Comparison of ENCODE assay signal across 9 mouse cellular contexts in genomic region chr1:171129251-171129650, GRCm38 (mm10). TPM values are rescaled to one million over a fixed set of nuclear protein-coding genes. Genes with fewer than 3 reads are reported as not detected.
DNase-seq lines count a peak whose midpoint lies in the region; ATAC-seq and TF ChIP-seq lines count a peak whose summit lies in the region.
"Had no signal": no experiment of that assay in that cellular context is flagged by ENCODE, and none has a peak within 500 bp of the region (broad histone marks: within the 10 kb centered on the region; RNA-seq: fewer than 3 reads in every experiment).

No protein-coding gene starts in this region.

- no peaks in the 10 kb centered on the region for H3K9me3 ChIP-seq in heart, embryonic 10.5 days
- no peaks in the 10 kb centered on the region for H3K9me3 ChIP-seq in midbrain, embryonic 13.5 days

- no peak for ATAC-seq in midbrain, embryonic 13.5 days

- TF ChIP-seq EP300 in heart, adult 2 months (IDR thresholded peaks at IDR 0.05; ENCODE audit: insufficient read depth, low read depth, low read length) = no peak

- TF ChIP-seq CTCF in heart, adult 2 months (IDR thresholded peaks at IDR 0.05) = peak; percentile 46
- peak; percentile 34; the same call in 1 of the 2 replicates for TF ChIP-seq CTCF in cortical plate, adult 2 months (IDR thresholded peaks at IDR 0.05; ENCODE audit: extremely low read depth, insufficient read depth, low read length)
- no peak for TF ChIP-seq CTCF in thymus, adult 2 months (IDR thresholded peaks at IDR 0.05; ENCODE audit: borderline replicate concordance, control insufficient read depth, extremely low read depth, insufficient read depth, low read length, poor library complexity)

- H3K79me2 ChIP-seq in heart, adult 2 months (replicated peaks; ENCODE audit: control insufficient read depth, insufficient read depth, low read length) = no peaks in the 10 kb centered on the region

- DNase-seq in heart, adult 2 months = peak; percentile 42 to 68
- DNase-seq in heart, embryonic 10.5 days (ENCODE audit: low spot score) = no peak
- DNase-seq in kidney, adult 18-20 months = peak; percentile 70
- peak; percentile 57 to 66 for DNase-seq in left cerebral cortex, postnatal 14 days (ENCODE audit: low spot score in 2 of 2)
- DNase-seq in thymus, adult 2 months = no peak
- DNase-seq in ovary, adult 18-20 months (ENCODE audit: low spot score) = no peak

- WGBS in heart, adult 2 months = 54% methylated on average over 7 of the region's 7 CpGs
- WGBS in heart, embryonic 10.5 days = 57% methylated on average over 7 of the region's 7 CpGs
- WGBS in midbrain, embryonic 13.5 days = 60% methylated on average over 7 of the region's 7 CpGs
- WGBS in thymus, adult 2 months = 91% methylated on average over 7 of the region's 7 CpGs

- no peaks in the 10 kb centered on the region for H3K27me3 ChIP-seq in heart, adult 2 months (ENCODE audit: control insufficient read depth, insufficient read depth, low read length)
- H3K27me3 ChIP-seq in heart, embryonic 10.5 days (ENCODE audit: insufficient read depth, poor library complexity, severe bottlenecking) = no peaks in the 10 kb centered on the region
- no peaks in the 10 kb centered on the region for H3K27me3 ChIP-seq in midbrain, embryonic 13.5 days
- no peaks in the 10 kb centered on the region for H3K27me3 ChIP-seq in thymus, adult 2 months (ENCODE audit: control insufficient read depth, insufficient read depth, low read length)

- peaks cover 20% of the 10 kb centered on the region for H3K36me3 ChIP-seq in heart, adult 2 months (ENCODE audit: control insufficient read depth, insufficient read depth, low read length)
- peaks cover 69% of the 10 kb centered on the region for H3K36me3 ChIP-seq in heart, embryonic 10.5 days
- peaks cover 58% of the 10 kb centered on the region for H3K36me3 ChIP-seq in midbrain, embryonic 13.5 days
- peaks cover 50% of the 10 kb centered on the region for H3K36me3 ChIP-seq in thymus, adult 2 months (ENCODE audit: control insufficient read depth, insufficient read depth, low read length)

- no peak overlapping the region for H3K9ac ChIP-seq in heart, adult 2 months (ENCODE audit: low read depth, low read length)
- H3K9ac ChIP-seq in midbrain, embryonic 13.5 days (replicated peaks) = no peak overlapping the region

- TF ChIP-seq POLR2A in heart, adult 2 months (IDR thresholded peaks at IDR 0.05; ENCODE audit: insufficient read depth, low read depth, low read length) = no peak
- no peak for TF ChIP-seq POLR2A in cortical plate, adult 2 months (IDR thresholded peaks at IDR 0.05; ENCODE audit: extremely low read depth, insufficient read depth, low read length)
- TF ChIP-seq POLR2A in thymus, adult 2 months (IDR thresholded peaks at IDR 0.05; ENCODE audit: control insufficient read depth, extremely low read depth, insufficient read depth, low read length, poor library complexity) = no peak

- no peak overlapping the region for H3K27ac ChIP-seq in heart, adult 2 months
- no peak overlapping the region for H3K27ac ChIP-seq in heart, embryonic 10.5 days
- 0 out of 2 replicates have a peak overlapping the region, but pooled peaks have one; percentile 40 for H3K27ac ChIP-seq in cortical plate, adult 2 months (ENCODE audit: insufficient read depth, low read length)
- no peak overlapping the region for H3K27ac ChIP-seq in midbrain, embryonic 13.5 days
- no peak overlapping the region for H3K27ac ChIP-seq in thymus, adult 2 months (ENCODE audit: control insufficient read depth, insufficient read depth, low read length)
- H3K27ac ChIP-seq: macrophage had no signal

- H3K4me3 ChIP-seq in heart, adult 2 months = no peak overlapping the region
- no peak overlapping the region for H3K4me3 ChIP-seq in heart, embryonic 10.5 days
- no peak overlapping the region for H3K4me3 ChIP-seq in cortical plate, adult 2 months (ENCODE audit: insufficient read depth, low read length)
- H3K4me3 ChIP-seq in midbrain, embryonic 13.5 days (replicated peaks) = no peak overlapping the region
- no peak overlapping the region for H3K4me3 ChIP-seq in thymus, adult 2 months (ENCODE audit: control insufficient read depth, insufficient read depth, low read length)

- H3K4me2 ChIP-seq in midbrain, embryonic 13.5 days (replicated peaks) = no peak overlapping the region

- H3K4me1 ChIP-seq in heart, adult 2 months (ENCODE audit: control insufficient read depth, insufficient read depth, low read length) = no peaks in the 10 kb centered on the region
- no peaks in the 10 kb centered on the region for H3K4me1 ChIP-seq in heart, embryonic 10.5 days
- H3K4me1 ChIP-seq in cortical plate, adult 2 months (ENCODE audit: control insufficient read depth, insufficient read depth, low read length) = no peaks in the 10 kb centered on the region
- no peaks in the 10 kb centered on the region for H3K4me1 ChIP-seq in midbrain, embryonic 13.5 days (replicated peaks)
- H3K4me1 ChIP-seq in thymus, adult 2 months (replicated peaks; ENCODE audit: control insufficient read depth, insufficient read depth, low read length) = no peaks in the 10 kb centered on the region

- intact Hi-C loops in heart, adult 2 months (cut with DNase I) = no loop called here
- intact Hi-C loops in left cerebral cortex, postnatal 14 days (cut with DNase I) = no loop called here

RNA-seq across cellular contexts. Expression of gene Cfap126, which starts 15.5 kb away (rescaled TPM):
- under 1 TPM; 0.89 to 0.98 TPM for total RNA-seq in heart, adult 2 months (2021)
- polyA plus RNA-seq in heart, adult 2 months (2012; rRNA removed) = 2.1 and 6.3 TPM in 2 replicates
- polyA plus RNA-seq in heart, embryonic 10.5 days (2016; fragmentation: Nextera tagmentation; extraction: Ambion mirVana) = 1.6 and 3.7 TPM in 2 replicates
- 2.7 and 4.5 TPM in 2 replicates for polyA plus RNA-seq in cortical plate, adult 2 months (2012; rRNA removed)
- under 1 TPM; 0.62 to 0.74 TPM for total RNA-seq in left cerebral cortex, postnatal 14 days (2021)
- polyA plus RNA-seq in midbrain, embryonic 13.5 days (2015; fragmentation: Nextera tagmentation; extraction: Ambion mirVana) = 2.0 and 3.7 TPM in 2 replicates
- polyA plus RNA-seq in thymus, adult 2 months (2012; rRNA removed) = 2.7 and 2.8 TPM in 2 replicates

RNA-seq across cellular contexts. Expression of gene Sdhc, which starts 21.2 kb away (rescaled TPM):
- 1,000 to 10,000 TPM; 1,087 to 1,288 TPM for total RNA-seq in heart, adult 2 months (2021)
- 1,025 and 1,670 TPM in 2 replicates for polyA plus RNA-seq in heart, adult 2 months (2012; rRNA removed)
- 361 and 463 TPM in 2 replicates for polyA plus RNA-seq in heart, embryonic 10.5 days (2016; fragmentation: Nextera tagmentation; extraction: Ambion mirVana)
- polyA plus RNA-seq in cortical plate, adult 2 months (2012; rRNA removed) = 219 and 242 TPM in 2 replicates
- total RNA-seq in left cerebral cortex, postnatal 14 days (2021) = 100 to 1,000 TPM; 211 to 216 TPM
- polyA plus RNA-seq in midbrain, embryonic 13.5 days (2015; fragmentation: Nextera tagmentation; extraction: Ambion mirVana) = 260 and 273 TPM in 2 replicates
- 191 and 231 TPM in 2 replicates for polyA plus RNA-seq in thymus, adult 2 months (2012; rRNA removed)

RNA-seq across cellular contexts. Expression of gene Mpz, which starts 21.3 kb away (rescaled TPM):
- total RNA-seq in heart, adult 2 months (2021) = under 1 TPM in 1 of 2 experiments, not detected in 1; 0.39 TPM
- 3.2 and 8.0 TPM in 2 replicates for polyA plus RNA-seq in heart, adult 2 months (2012; rRNA removed)
- polyA plus RNA-seq in heart, embryonic 10.5 days (2016; fragmentation: Nextera tagmentation; extraction: Ambion mirVana) = 0.06 and 0.14 TPM in 2 replicates
- 0.13 and 0.19 TPM in 2 replicates for polyA plus RNA-seq in cortical plate, adult 2 months (2012; rRNA removed)
- total RNA-seq in left cerebral cortex, postnatal 14 days (2021) = not detected
- polyA plus RNA-seq in midbrain, embryonic 13.5 days (2015; fragmentation: Nextera tagmentation; extraction: Ambion mirVana) = 0.15 and 0.20 TPM in 2 replicates
- 1.1 and 7.4 TPM in 2 replicates for polyA plus RNA-seq in thymus, adult 2 months (2012; rRNA removed)
- polyA plus RNA-seq: macrophage had no signal

Comparison
In these comparisons a context has a peak if more than half of its experiments do, and no peak if none do; other contexts are left out.
1. DNase-seq: peak in heart, adult 2 months (2 of 2), kidney, adult 18-20 months (single experiment) and left cerebral cortex, postnatal 14 days (2 of 2); none in heart, embryonic 10.5 days (single experiment), thymus, adult 2 months (single experiment) and ovary, adult 18-20 months (single experiment).